Mouse (Mus musculus) spleen, adult 18-20 months (tissue): ENCODE results near the gene Amtn.
"Not testable (repeated sequence)": the region's sequence is repeated elsewhere in the genome, so short reads cannot be mapped to it uniquely, and the experiment has no call there.

Source experiments
- DNase-seq, 2 experiments: peaks; one replicate each; pipeline ENCODE4 v3.0.0; 2022; ENCODE audit warnings: mixed read lengths in 2 of 2

Gene Amtn

DNA sequence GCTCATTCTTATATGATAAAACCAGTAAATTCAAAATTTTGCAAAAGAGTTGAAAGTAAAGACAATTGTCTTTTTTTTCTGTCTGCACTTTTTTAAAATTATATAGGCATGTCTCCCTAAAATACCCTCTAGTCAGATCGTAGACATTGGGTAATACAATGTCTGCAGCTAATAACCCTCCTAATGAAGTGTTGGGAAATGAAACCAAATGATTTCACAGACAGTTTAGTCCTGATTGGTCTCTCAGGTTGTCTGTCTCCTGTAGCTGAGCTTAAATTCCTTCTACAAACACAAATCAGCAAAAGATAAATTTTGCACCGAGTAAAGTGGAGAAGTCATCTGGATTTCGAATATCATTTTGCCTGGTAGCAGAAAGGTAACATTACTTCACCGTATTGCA, at the start of gene Amtn:
Gene Amtn (plus strand): TSS at position 301 of the 400 bp plus-strand sequence.
- no peak for DNase-seq

DNA sequence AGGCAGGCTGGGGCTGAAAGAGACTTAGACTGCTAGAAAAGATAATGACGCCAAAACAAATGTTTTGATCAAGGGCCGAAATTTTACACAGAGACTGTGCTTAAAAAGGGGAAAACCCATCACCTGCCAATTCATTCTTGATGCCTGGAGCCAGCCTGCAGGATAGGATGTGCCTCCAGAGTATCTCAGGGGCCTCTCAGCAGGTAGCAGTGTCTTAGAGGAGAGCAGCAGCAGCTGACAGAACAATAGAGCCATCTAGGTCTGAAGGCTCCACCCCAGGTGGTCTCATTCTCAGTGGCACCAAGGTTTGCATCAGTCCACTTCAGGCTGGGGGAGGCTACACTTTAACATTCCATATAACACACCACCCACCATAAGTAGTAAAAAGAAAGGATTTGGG, 27.4 kb upstream of the Amtn start:
- DNase-seq, result not testable (repeated sequence)

DNA sequence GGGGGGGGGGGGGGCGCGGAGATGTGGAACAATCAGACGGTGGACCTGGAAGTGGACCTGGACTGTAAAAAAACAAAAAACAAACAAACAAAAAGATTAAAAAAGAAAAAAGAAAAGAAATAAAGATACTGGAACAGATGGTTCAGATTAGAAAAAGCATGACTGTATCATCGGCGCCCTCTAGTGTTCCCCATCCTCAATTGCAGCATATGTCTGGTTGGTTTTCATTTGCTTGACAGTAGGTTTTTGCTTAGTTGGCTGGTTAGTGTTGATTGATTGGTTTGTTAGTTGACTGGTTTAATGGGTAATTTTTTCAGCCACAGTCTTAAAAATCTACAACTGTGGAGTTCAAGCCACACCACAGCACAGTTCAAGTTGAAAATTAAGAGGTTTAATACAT, 11.1 kb upstream of the Amtn start:
- DNase-seq, result peak in 1 of 2 experiments; percentile 2

DNA sequence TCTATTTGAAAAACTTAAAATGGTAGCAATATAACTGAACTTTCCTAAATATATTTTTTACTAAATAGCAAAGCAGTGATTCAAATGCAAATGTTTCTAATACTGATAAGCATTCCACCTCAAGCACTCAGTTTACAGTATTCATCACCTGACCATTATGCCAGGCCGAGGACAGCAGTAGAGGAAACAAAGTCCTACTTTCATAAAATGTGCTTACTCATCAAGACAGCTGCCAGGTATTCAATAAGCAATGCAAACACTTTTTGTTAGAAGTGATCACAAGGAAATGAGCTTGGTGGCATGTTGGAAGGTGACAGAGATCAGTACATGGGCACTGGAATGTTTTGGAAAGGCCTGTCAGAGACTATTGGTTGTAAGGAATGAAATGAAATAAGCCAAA, 9.0 kb upstream of the Amtn start:
- DNase-seq, result no peak

DNA sequence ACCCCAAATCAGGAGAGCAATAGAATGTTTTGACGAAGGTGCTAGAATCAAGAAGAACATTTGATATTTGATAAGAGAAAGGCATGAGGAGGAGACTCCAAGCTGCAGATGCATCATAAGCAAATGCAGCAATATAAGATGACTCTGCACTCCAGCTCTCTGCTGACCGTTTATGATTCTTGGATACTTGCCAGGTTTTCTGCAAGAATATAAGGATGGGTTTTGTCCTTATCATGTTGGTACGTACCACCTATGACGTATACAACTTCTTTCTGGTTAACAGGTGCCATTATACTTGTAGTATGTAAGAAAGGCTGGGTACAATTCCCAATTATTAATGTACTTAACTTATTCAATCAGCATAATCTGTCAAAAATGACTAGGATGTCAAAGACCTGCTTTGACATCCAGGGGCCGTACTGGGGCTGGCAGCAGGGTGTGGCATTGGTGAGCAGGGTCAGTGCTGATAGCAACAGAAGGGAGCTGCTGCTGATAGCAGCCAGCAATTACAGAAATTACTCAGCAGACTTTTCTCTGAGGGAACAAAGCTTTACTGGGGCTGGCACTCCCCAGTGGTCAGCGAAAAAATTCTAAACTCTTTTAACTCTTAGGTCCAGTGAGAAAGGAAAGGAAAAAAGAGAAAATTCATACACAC, 5.2 kb upstream of the Amtn start:
- no peak for DNase-seq

DNA sequence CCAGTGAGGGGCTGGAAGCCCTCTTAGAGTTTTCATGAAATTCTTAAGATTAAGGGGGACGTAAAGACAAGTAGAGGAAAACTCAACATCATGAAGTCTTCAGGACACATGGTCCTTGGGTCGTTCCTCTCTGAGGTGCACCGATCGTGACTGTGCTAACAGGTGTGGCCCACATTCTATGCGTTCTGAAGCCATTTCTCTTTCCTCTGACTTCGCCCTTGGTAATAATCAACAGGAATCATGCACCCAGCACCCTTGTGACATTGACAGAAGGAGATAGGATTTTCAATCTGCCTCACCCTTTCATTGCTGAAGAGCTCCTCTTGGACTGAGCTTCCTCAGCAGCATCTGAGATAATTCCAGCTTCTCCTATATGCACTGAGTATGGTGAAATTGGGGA, 3.3 kb upstream of the Amtn start:
- no peak for DNase-seq

DNA sequence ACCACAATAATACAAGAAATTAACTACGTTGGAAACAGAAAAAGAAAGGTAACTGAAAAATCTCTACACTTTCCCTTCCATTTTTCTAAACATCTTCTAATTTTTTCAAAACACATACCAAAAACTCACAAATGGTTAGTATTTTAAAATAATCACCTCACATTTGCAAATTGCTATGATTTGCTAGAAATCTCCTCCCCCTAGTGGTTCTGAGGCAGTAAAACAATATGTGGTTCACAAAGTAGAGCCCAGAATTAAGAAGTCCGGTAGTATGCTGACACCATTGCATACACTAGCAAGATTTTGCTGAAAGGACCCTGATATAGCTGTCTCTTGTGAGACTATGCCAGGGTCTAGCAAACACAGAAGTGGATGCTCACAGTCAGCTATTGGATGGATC, 16.1 kb downstream of the Amtn start:
- not testable (repeated sequence) for DNase-seq

DNA sequence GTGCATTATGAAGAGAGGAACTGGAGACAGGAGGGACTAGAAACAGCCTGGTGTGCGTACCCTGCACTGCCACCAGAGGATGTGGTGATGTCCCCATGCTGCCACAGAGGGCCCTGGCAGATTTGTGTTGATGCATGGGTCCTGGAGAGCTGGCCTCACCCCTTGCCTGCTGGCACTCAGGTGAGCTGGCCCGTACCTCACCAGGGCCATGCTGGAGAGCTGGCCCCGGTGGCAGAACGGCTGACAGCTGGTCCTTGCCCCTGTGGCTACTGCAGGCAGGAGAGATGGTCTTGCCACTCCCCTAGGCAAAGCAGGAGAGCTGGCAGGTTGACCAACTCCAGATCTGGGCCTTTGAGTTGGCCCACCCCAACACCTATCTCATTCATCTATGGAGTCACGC, 22.7 kb downstream of the Amtn start:
- DNase-seq, result no peak

DNA sequence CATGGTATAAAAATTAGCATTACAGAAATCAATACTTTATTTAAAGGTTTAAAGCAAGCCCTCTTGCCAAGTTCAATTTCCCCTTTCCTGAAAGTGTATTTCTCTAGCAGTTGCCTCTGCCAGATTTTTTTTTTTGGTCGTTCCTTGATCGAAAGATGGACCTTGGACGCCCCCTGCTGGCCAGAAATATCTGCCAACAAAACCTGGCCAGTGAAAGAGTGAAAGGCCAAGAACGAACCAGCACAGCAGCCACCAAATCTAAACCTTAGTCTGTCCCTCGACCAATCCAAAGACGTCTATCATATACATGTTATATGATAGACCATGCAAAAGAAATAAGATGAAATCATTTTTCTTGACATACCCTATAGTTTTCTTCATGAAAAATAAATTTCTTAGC, 23.9 kb downstream of the Amtn start:
- peak; percentile 7 to 57 for DNase-seq

DNA sequence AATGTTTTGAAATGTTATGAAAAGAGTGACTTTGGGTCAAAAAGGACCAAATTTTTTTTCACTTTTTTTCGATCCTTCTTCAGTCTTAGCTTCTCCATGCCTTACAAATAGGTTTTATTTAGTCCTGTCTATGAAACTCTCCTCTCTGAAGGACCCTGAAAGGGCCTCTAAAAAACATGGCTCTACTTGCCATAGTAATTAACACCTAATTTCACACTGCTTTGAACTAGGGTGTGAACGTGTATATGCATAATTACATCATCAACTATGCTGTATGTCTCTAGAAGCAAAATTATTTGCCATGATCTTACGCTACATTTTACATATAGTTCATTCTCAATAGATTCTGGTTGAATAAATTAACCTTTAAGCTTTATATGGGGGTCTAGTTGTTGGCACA, 25.6 kb downstream of the Amtn start:
- no peak for DNase-seq

DNA sequence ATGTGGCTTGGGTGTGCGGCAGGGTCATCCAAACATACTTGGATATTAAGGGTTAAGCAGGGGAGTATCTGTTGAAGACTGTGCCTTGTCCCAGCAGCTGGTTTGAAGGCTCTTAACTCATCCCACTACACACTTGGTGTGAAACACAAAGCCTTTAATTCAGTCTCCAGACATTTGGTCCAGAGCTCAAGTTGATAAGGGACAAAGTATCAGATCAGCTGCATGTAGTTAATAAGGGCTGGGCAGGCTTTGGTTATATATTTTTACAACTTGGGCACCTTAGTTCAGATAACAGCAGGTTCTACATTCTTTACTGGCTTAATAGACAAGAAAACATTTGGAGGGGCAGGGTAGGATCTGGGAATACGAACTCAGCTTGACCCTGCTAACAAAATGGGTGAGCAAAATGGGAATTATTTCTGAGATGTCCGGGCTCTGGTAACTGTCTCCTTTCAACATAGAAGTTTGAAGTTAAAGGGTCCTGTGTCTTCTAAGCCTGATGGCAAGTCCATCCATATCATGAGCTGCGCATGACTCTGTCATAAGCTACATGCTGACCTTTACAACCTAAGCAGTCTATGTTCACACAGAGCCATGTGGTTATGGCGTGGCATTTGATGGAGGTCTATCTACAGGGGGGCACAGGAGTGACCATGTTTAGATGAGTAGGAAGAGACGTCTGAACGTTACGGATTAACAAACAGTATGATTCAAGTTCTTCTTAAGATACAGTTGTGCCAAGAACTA, 44.6 kb downstream of the Amtn start:
- DNase-seq, result no peak

DNA sequence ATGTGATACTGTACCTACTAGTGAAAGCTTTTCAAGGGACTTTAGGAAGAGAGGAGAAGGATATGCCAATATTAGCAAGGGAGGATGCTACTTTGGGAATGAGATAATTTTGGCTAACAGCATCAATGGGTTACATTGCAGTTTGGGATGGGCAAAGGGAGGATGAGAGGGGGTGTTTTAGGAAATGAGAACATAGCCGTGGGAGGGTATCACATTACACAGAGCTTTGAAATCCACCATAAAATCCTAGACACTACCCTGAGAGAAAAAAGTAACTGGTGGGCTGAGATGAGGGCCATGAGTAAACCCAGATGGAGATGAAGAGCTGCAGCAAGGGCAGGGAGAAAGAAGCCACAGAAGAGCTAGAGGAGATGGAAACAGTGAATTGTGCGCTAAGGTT, 49.0 kb downstream of the Amtn start:
- DNase-seq, result not testable (repeated sequence)

DNA sequence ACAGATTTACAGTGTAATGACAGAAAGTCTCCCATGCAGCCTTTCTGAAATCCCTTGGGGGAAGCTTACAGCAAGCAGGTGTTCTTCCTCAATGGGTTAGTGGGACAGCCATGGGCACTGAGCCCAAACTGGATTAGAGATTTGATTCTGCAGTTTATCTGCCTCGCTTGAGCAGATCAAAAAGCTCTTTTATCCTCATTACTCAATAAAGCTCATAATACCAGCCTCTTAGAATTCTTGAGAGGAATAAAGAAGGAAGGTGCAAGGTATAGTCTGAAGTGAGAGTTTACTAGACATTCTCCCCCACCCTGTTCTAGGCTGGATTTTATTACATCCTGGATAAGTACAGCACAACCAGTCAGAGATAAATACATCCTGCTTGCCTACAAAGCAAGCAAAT, 50.8 kb downstream of the Amtn start:
- DNase-seq, result no peak
